Mouse (Mus musculus) forebrain, embryonic 16.5 days (tissue): ENCODE results near the gene Gfm1. TPM values are rescaled to one million over a fixed set of nuclear protein-coding genes. Genes with fewer than 3 reads are reported as not detected.

Experiments used
- ATAC-seq: fragments of 200-750 bp; cut with Nextera tagmentation; 2 replicates; pipeline ENCODE4 v1.8.0; 2017; ENCODE audit warnings: mild to moderate bottlenecking, moderate library complexity
- H3K27ac ChIP-seq: fragments of 300-500 bp; sonication (generic); 2 replicates; pipeline ENCODE4 v1.5.1; 2014; ENCODE audit warnings: low read length, control low read depth
- H3K27me3 ChIP-seq: fragments of 300-500 bp; sonication (generic); replicated peaks from 2 replicates; pipeline ENCODE4 v1.6.1; 2014; ENCODE audit warnings: low read length; ENCODE audit not compliant: control insufficient read depth, insufficient read depth
- H3K36me3 ChIP-seq: fragments of 300-500 bp; sonication (generic); 2 replicates; pipeline ENCODE4 v1.6.1; 2014; ENCODE audit not compliant: control insufficient read depth, insufficient read depth
- H3K4me1 ChIP-seq: fragments of 300-500 bp; sonication (generic); replicated peaks from 2 replicates; pipeline ENCODE4 v1.6.1; 2014; ENCODE audit warnings: low read length; ENCODE audit not compliant: control insufficient read depth, insufficient read depth
- H3K4me2 ChIP-seq: fragments of 300-500 bp; sonication (generic); 2 replicates; pipeline ENCODE4 v1.6.1; 2014; ENCODE audit warnings: mild to moderate bottlenecking, low read length, control low read depth
- H3K4me3 ChIP-seq: fragments of 300-500 bp; sonication (generic); replicated peaks from 2 replicates; pipeline ENCODE4 v1.5.1; 2014; ENCODE audit warnings: mild to moderate bottlenecking, low read length, control low read depth
- H3K9ac ChIP-seq: fragments of 300-500 bp; sonication (generic); replicated peaks from 2 replicates; pipeline ENCODE4 v1.6.1; 2014; ENCODE audit warnings: low read depth, low read length, control low read depth
- H3K9me3 ChIP-seq: fragments of 300-500 bp; sonication (generic); 2 replicates; pipeline ENCODE4 v1.6.1; 2016; ENCODE audit warnings: low read length; ENCODE audit not compliant: control insufficient read depth
- WGBS: fragments of 180-500 bp; shearing (Covaris S2); extraction: QIAGEN DNeasy Blood & Tissue Kit; methylation state at CpG from one replicate; pipeline ENCODE4 v1.1.7; 2014; 5-methylcytosine and 5-hydroxymethylcytosine counted together
- polyA plus RNA-seq: library from polyadenylated mRNA; unstranded; fragments of >200 nt; fragmentation: Nextera tagmentation; extraction: Ambion mirVana; gene quantifications from 2 replicates; pipeline ENCODE4 v1.2.1, GENCODE M21; 2015

Gene Gfm1
- 33.6 and 38.2 TPM in 2 replicates for polyA plus RNA-seq

GRCm38 (mm10) chr3:67429999-67430380 is at the start of gene Gfm1:
Gfm1 (plus strand) TSS chr3:67430096.
- H3K4me3 ChIP-seq, result peak within 1 kb of the TSS; percentile 93
- ATAC-seq, result peak; percentile 98
- peaks cover 9% of the 10 kb centered on the region for H3K4me1 ChIP-seq
- peaks cover under 1% of the 10 kb centered on the region; the same call in 1 of the 2 replicates for H3K36me3 ChIP-seq
- no peaks in the 10 kb centered on the region for H3K27me3 ChIP-seq
- no peak within 1 kb of the TSS for H3K27ac ChIP-seq
- H3K4me2 ChIP-seq, result peak within 1 kb of the TSS; percentile 78
- peak within 1 kb of the TSS; percentile 79 for H3K9ac ChIP-seq
- peaks cover 3% of the 10 kb centered on the region; the same call in 1 of the 2 replicates for H3K9me3 ChIP-seq
- WGBS, result 0% methylated on average over 24 of the region's 24 CpGs

GRCm38 (mm10) chr3:67429338-67429998 is 428 bp upstream of the Gfm1 start:
- Histone ChIP-seq H3K9ac (peak overlapping the region; percentile 79; the same call in 1 of the 2 replicates), H3K4me1 (peaks cover 9% of the 10 kb centered on the region), H3K4me2 (peak overlapping the region; percentile 78), H3K36me3 (no peaks in the 10 kb centered on the region), H3K4me3 (peak overlapping the region; percentile 93), H3K27ac (no peak overlapping the region), H3K27me3 (no peaks in the 10 kb centered on the region), H3K9me3 (peaks cover 3% of the 10 kb centered on the region; the same call in 1 of the 2 replicates)
- WGBS, result 33% methylated on average over 8 of the region's 8 CpGs
- ATAC-seq, result peak; percentile 10; the same call in 1 of the 2 replicates

GRCm38 (mm10) chr3:67434011-67434410 is 4.1 kb downstream of the Gfm1 start:
- H3K9ac ChIP-seq, result no peak overlapping the region
- H3K36me3 ChIP-seq, result peaks cover 21% of the 10 kb centered on the region
- H3K4me2 ChIP-seq, result no peak overlapping the region
- WGBS, result 95% methylated on average over 6 of the region's 6 CpGs
- no peak for ATAC-seq
- H3K27me3 ChIP-seq, result no peaks in the 10 kb centered on the region
- no peaks in the 10 kb centered on the region for H3K9me3 ChIP-seq
- H3K4me1 ChIP-seq, result peaks cover 9% of the 10 kb centered on the region
- H3K27ac ChIP-seq, result no peak overlapping the region
- no peak overlapping the region for H3K4me3 ChIP-seq

- H3K9ac ChIP-seq, result no peak overlapping the region
- no peak overlapping the region for H3K27ac ChIP-seq
- no peak overlapping the region for H3K4me2 ChIP-seq
- no peak for ATAC-seq
- no peak overlapping the region for H3K4me3 ChIP-seq
- no peaks in the 10 kb centered on the region for H3K4me1 ChIP-seq
- no peaks in the 10 kb centered on the region for H3K27me3 ChIP-seq
- peaks cover 27% of the 10 kb centered on the region for H3K36me3 ChIP-seq
- WGBS, result 94% methylated on average over 2 of the region's 2 CpGs
- H3K9me3 ChIP-seq, result no peaks in the 10 kb centered on the region
Observed at GRCm38 (mm10) chr3:67447143-67447542, 17.2 kb downstream of the Gfm1 start.

- Histone ChIP-seq H3K4me2 (no peak overlapping the region), H3K9ac (no peak overlapping the region), H3K27me3 (no peaks in the 10 kb centered on the region), H3K36me3 (peaks cover 27% of the 10 kb centered on the region), H3K4me3 (no peak overlapping the region), H3K4me1 (no peaks in the 10 kb centered on the region), H3K27ac (no peak overlapping the region), H3K9me3 (no peaks in the 10 kb centered on the region)
- ATAC-seq, result no peak
- 95% methylated on average over 21 of the region's 21 CpGs for WGBS
Observed at GRCm38 (mm10) chr3:67449660-67450059, 19.8 kb downstream of the Gfm1 start.

GRCm38 (mm10) chr3:67450601-67451210 is 20.8 kb downstream of the Gfm1 start:
- no peaks in the 10 kb centered on the region for H3K9me3 ChIP-seq
- H3K4me1 ChIP-seq, result no peaks in the 10 kb centered on the region
- WGBS, result 77% methylated on average over 5 of the region's 5 CpGs
- ATAC-seq, result no peak
- peaks cover 24% of the 10 kb centered on the region for H3K36me3 ChIP-seq
- no peak overlapping the region for H3K9ac ChIP-seq
- H3K27me3 ChIP-seq, result no peaks in the 10 kb centered on the region
- H3K4me2 ChIP-seq, result no peak overlapping the region
- no peak overlapping the region for H3K4me3 ChIP-seq
- no peak overlapping the region for H3K27ac ChIP-seq

- WGBS, result 49% methylated on average over 3 of the region's 3 CpGs
- no peak overlapping the region for H3K9ac ChIP-seq
- H3K27me3 ChIP-seq, result no peaks in the 10 kb centered on the region
- H3K4me3 ChIP-seq, result no peak overlapping the region
- H3K4me2 ChIP-seq, result no peak overlapping the region
- peaks cover 16% of the 10 kb centered on the region for H3K36me3 ChIP-seq
- no peak for ATAC-seq
- H3K27ac ChIP-seq, result no peak overlapping the region
- peaks cover 25% of the 10 kb centered on the region for H3K4me1 ChIP-seq
- H3K9me3 ChIP-seq, result no peaks in the 10 kb centered on the region
Observed at GRCm38 (mm10) chr3:67459881-67460280, 30.0 kb downstream of the Gfm1 start.

GRCm38 (mm10) chr3:67462015-67462414 is 32.1 kb downstream of the Gfm1 start:
- H3K4me3 ChIP-seq, result no peak overlapping the region
- H3K27me3 ChIP-seq, result no peaks in the 10 kb centered on the region
- H3K9ac ChIP-seq, result no peak overlapping the region
- H3K36me3 ChIP-seq, result peaks cover 9% of the 10 kb centered on the region
- H3K27ac ChIP-seq, result no peak overlapping the region
- 30% methylated on average over 7 of the region's 7 CpGs for WGBS
- peaks cover 25% of the 10 kb centered on the region for H3K4me1 ChIP-seq
- ATAC-seq, result peak; percentile 47
- no peak overlapping the region for H3K4me2 ChIP-seq
- H3K9me3 ChIP-seq, result no peaks in the 10 kb centered on the region

- H3K27me3 ChIP-seq, result no peaks in the 10 kb centered on the region
- H3K9me3 ChIP-seq, result no peaks in the 10 kb centered on the region
- 33% methylated on average over 10 of the region's 10 CpGs for WGBS
- H3K27ac ChIP-seq, result no peak overlapping the region
- H3K9ac ChIP-seq, result no peak overlapping the region
- peak overlapping the region; percentile 93 for H3K4me2 ChIP-seq
- peaks cover 25% of the 10 kb centered on the region for H3K4me1 ChIP-seq
- H3K36me3 ChIP-seq, result peaks cover 5% of the 10 kb centered on the region; the same call in 1 of the 2 replicates
- H3K4me3 ChIP-seq, result peak overlapping the region; percentile 69; the same call in 1 of the 2 replicates
- ATAC-seq, result no peak
Observed at GRCm38 (mm10) chr3:67462578-67462977, 32.7 kb downstream of the Gfm1 start.
